Mouse (Mus musculus): Measurements from ENCODE around the gene Rpusd3. TPM values are rescaled to one million over a fixed set of nuclear protein-coding genes. Genes with fewer than 3 reads are reported as not detected.

Rpusd3 gene
- total and polyA plus RNA-seq, 3 experiments = 24.8 to 34.1 TPM; not detected in 1

- TF ChIP-seq HCFC1 (IDR thresholded peaks at IDR 0.05; ENCODE audit: low read depth, low read length) (no peak), GABPA (IDR thresholded peaks at IDR 0.05; ENCODE audit: low read depth, low read length) (no peak), SMC3 (IDR thresholded peaks at IDR 0.05; ENCODE audit: low read depth, low read length) (peak; percentile 52), ETS1 (IDR thresholded peaks at IDR 0.05; ENCODE audit: low read depth, low read length) (no peak), CHD2 (IDR thresholded peaks at IDR 0.05; ENCODE audit: low read length) (no peak), RCOR1 (IDR thresholded peaks at IDR 0.05; ENCODE audit: low read depth, low read length) (no peak), TBP (IDR thresholded peaks at IDR 0.05; ENCODE audit: low read depth, low read length) (no peak), USF1 (IDR thresholded peaks at IDR 0.05; ENCODE audit: low read depth, low read length) (no peak), JUND (IDR thresholded peaks at IDR 0.05; ENCODE audit: low read depth, low read length) (no peak), USF2 (IDR thresholded peaks at IDR 0.05; ENCODE audit: borderline replicate concordance in 1 of 2, insufficient read depth in 1 of 2, low read depth in 1 of 2, low read length in 2 of 2) (no peak), GATA1 (IDR thresholded peaks at IDR 0.05; ENCODE audit: low read depth, low read length) (no peak), RAD21 (IDR thresholded peaks at IDR 0.05; ENCODE audit: low read depth, low read length) (peak; percentile 48), ZKSCAN1 (IDR thresholded peaks at IDR 0.05; ENCODE audit: low read depth, low read length) (no peak), MEF2A (IDR thresholded peaks at IDR 0.05; ENCODE audit: extremely low read depth, insufficient replicate concordance, low read depth, low read length, poor library complexity, severe bottlenecking) (no peak), POLR2AphosphoS2 (IDR thresholded peaks at IDR 0.05; ENCODE audit: low read length) (no peak), KAT2A (conservative IDR thresholded peaks at IDR 0.05; ENCODE audit: low read depth, low read length) (no peak), SIN3A (IDR thresholded peaks at IDR 0.05; ENCODE audit: low read length) (no peak), CTCF (IDR thresholded peaks at IDR 0.05 in 2 of 3, conservative IDR thresholded peaks at IDR 0.05 in 1 of 3; ENCODE audit: control insufficient read depth in 1 of 3, insufficient read depth in 1 of 3, low read depth in 2 of 3, low read length in 3 of 3, poor library complexity in 1 of 3, severe bottlenecking in 1 of 3) (peak; percentile 22 to 47 (median 37); a peak in 5 of 6 replicates), NELFE (IDR thresholded peaks at IDR 0.05; ENCODE audit: low read depth, low read length) (no peak), EP300 (IDR thresholded peaks at IDR 0.05; ENCODE audit: low read depth in 1 of 2, low read length in 2 of 2) (no peak)
- no peaks in the 10 kb centered on the region for H3K79me2 ChIP-seq (ENCODE audit: control insufficient read depth, insufficient read depth, low read length, poor library complexity)
- H3K9me3 ChIP-seq (replicated peaks; ENCODE audit: insufficient read depth, low read length) = no peaks in the 10 kb centered on the region
- no peaks in the 10 kb centered on the region for H3K27me3 ChIP-seq (ENCODE audit: control insufficient read depth in 1 of 2, insufficient read depth in 2 of 2, low read length in 2 of 2)
- no peak overlapping the region for H3K27ac ChIP-seq (ENCODE audit: control insufficient read depth, low read depth, low read length)
- peaks cover 0 to under 1% of the 10 kb centered on the region in 2 experiments; a peak in 1 of 4 replicates for H3K36me3 ChIP-seq (ENCODE audit: control insufficient read depth in 1 of 2, insufficient read depth in 2 of 2, low read length in 2 of 2)
- no peak overlapping the region for H3K4me3 ChIP-seq (ENCODE audit: control insufficient read depth in 1 of 2, insufficient read depth in 1 of 2, low read depth in 2 of 2, low read length in 2 of 2)
- H3K4me1 ChIP-seq (ENCODE audit: control insufficient read depth in 1 of 2, insufficient read depth in 2 of 2, low read length in 2 of 2) = no peaks in the 10 kb centered on the region
- H3K9ac ChIP-seq (ENCODE audit: control insufficient read depth, low read depth, low read length, poor library complexity, severe bottlenecking) = no peak overlapping the region
- DNase-seq (ENCODE audit: low read depth, low spot score) = peak; percentile 37
These were observed 23.6 kb downstream of the Rpusd3 start for GRCm38 (mm10) chr6:113395501-113395900.

GRCm38 (mm10) chr6:113394811-113395210 lies 24.3 kb downstream of the Rpusd3 start:
- Histone ChIP-seq H3K9ac (ENCODE audit: control insufficient read depth, low read depth, low read length, poor library complexity, severe bottlenecking) (no peak overlapping the region), H3K27ac (ENCODE audit: control insufficient read depth, low read depth, low read length) (no peak overlapping the region), H3K36me3 (ENCODE audit: control insufficient read depth in 1 of 2, insufficient read depth in 2 of 2, low read length in 2 of 2) (peaks cover 0 to 5% of the 10 kb centered on the region in 2 experiments; a peak in 2 of 4 replicates), H3K4me3 (ENCODE audit: control insufficient read depth in 1 of 2, insufficient read depth in 1 of 2, low read depth in 2 of 2, low read length in 2 of 2) (no peak overlapping the region), H3K9me3 (replicated peaks; ENCODE audit: insufficient read depth, low read length) (no peaks in the 10 kb centered on the region), H3K4me1 (ENCODE audit: control insufficient read depth in 1 of 2, insufficient read depth in 2 of 2, low read length in 2 of 2) (no peaks in the 10 kb centered on the region), H3K79me2 (ENCODE audit: control insufficient read depth, insufficient read depth, low read length, poor library complexity) (no peaks in the 10 kb centered on the region), H3K27me3 (ENCODE audit: control insufficient read depth in 1 of 2, insufficient read depth in 2 of 2, low read length in 2 of 2) (no peaks in the 10 kb centered on the region)
- no peak for DNase-seq (ENCODE audit: low read depth, low spot score)
- TF ChIP-seq TCF12 (IDR thresholded peaks at IDR 0.05; ENCODE audit: low read depth, low read length) = no peak
- TF ChIP-seq KAT2A (conservative IDR thresholded peaks at IDR 0.05; ENCODE audit: low read depth, low read length) = no peak
- no peak for TF ChIP-seq TAL1 (IDR thresholded peaks at IDR 0.05; ENCODE audit: low read length)
- TF ChIP-seq MYB (IDR thresholded peaks at IDR 0.05; ENCODE audit: low read depth, low read length) = no peak
- no peak for TF ChIP-seq MYC (IDR thresholded peaks at IDR 0.05; ENCODE audit: low read depth, low read length)
- no peak for TF ChIP-seq RCOR1 (IDR thresholded peaks at IDR 0.05; ENCODE audit: low read depth, low read length)
- no peak for TF ChIP-seq MAFK (IDR thresholded peaks at IDR 0.05; ENCODE audit: borderline replicate concordance, low read depth, low read length)

Data from MEL (cell line).